Comparison of ENCODE assay signal across 25 mouse cellular contexts in the genomic region with DNA sequence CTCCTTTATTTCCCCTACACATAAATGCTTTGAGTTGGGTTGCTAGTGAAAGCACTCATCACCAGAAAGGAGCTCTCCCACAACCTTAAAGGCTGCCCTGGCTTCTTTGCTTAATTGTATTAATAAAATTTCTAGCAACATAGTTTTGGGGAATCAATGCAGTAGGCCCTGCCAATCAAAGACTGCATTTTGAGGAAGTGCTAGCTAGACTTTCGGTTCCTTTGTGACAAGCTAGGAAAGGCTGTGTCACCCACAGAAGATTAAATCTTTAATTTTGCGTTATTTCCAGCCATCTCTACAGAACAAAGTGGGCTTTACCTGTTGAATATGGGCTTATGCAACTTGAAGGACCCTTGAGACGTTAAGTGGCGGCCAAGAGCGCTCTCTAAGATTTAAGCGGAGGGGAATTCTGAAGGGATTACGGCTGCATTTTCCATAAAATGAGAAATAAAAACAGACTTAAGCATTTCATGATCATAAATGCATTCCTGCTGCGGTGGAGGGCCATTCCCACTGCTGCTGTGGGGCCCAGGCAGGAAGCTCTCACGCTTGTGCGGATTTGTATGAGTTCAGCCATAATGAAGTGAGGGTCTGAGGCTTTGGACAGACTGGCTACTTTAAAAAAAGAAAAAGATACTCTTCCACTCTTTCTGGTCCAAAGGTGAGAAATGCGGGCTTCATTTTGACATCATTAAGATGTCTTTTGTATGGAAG.
DNase-seq lines count a peak whose midpoint lies in the region; ATAC-seq and TF ChIP-seq lines count a peak whose summit lies in the region.
"Had no signal": no experiment of that assay in that cellular context is flagged by ENCODE, and none has a peak within 500 bp of the region (broad histone marks: within the 10 kb centered on the region; RNA-seq: fewer than 3 reads in every experiment).

No protein-coding gene starts in this region.

- no peak overlapping the region for H3K27ac ChIP-seq in midbrain, embryonic 14.5 days (replicated peaks; ENCODE audit: low read depth, low read length)
- H3K27ac ChIP-seq in midbrain, embryonic 15.5 days: no peak overlapping the region
- no peak overlapping the region for H3K27ac ChIP-seq in lung, postnatal 0 days (ENCODE audit: low read length)
- H3K27ac ChIP-seq in kidney, embryonic 15.5 days: no peak overlapping the region
- H3K27ac ChIP-seq: embryonic facial prominence, embryonic 13.5 days; heart, embryonic 15.5 days; hindbrain, embryonic 15.5 days; intestine, embryonic 15.5 days had no signal

- no peak overlapping the region for H3K4me3 ChIP-seq in midbrain, embryonic 14.5 days (replicated peaks; ENCODE audit: low read depth, low read length)
- H3K4me3 ChIP-seq in midbrain, embryonic 15.5 days: no peak overlapping the region
- H3K4me3 ChIP-seq in lung, postnatal 0 days (ENCODE audit: low read depth, low read length): no peak overlapping the region
- H3K4me3 ChIP-seq in kidney, embryonic 15.5 days (replicated peaks): no peak overlapping the region
- H3K4me3 ChIP-seq: embryonic facial prominence, embryonic 13.5 days; heart, embryonic 15.5 days; hindbrain, embryonic 15.5 days; intestine, embryonic 15.5 days had no signal

- no peaks in the 10 kb centered on the region for H3K4me1 ChIP-seq in midbrain, embryonic 14.5 days (ENCODE audit: control insufficient read depth, insufficient read depth, low read length)
- no peaks in the 10 kb centered on the region for H3K4me1 ChIP-seq in midbrain, embryonic 15.5 days
- H3K4me1 ChIP-seq in lung, postnatal 0 days (ENCODE audit: insufficient read depth, low read depth, low read length): no peaks in the 10 kb centered on the region
- H3K4me1 ChIP-seq in kidney, embryonic 15.5 days: no peaks in the 10 kb centered on the region
- H3K4me1 ChIP-seq: embryonic facial prominence, embryonic 13.5 days; heart, embryonic 15.5 days; hindbrain, embryonic 15.5 days; intestine, embryonic 15.5 days had no signal

- no peak overlapping the region for H3K9ac ChIP-seq in midbrain, embryonic 14.5 days (replicated peaks; ENCODE audit: low read length)
- H3K9ac ChIP-seq in midbrain, embryonic 15.5 days: no peak overlapping the region
- H3K9ac ChIP-seq in lung, postnatal 0 days (replicated peaks; ENCODE audit: low read depth): no peak overlapping the region
- no peak overlapping the region for H3K9ac ChIP-seq in kidney, embryonic 15.5 days
- H3K9ac ChIP-seq: embryonic facial prominence, embryonic 13.5 days; heart, embryonic 15.5 days; hindbrain, embryonic 15.5 days; intestine, embryonic 15.5 days; liver, postnatal 0 days had no signal

- peak; percentile 93 for TF ChIP-seq EP300 in lung, postnatal 0 days (IDR thresholded peaks at IDR 0.05)

- TF ChIP-seq CTCF in lung, postnatal 0 days (IDR thresholded peaks at IDR 0.05): no peak

- no peaks in the 10 kb centered on the region for H3K36me3 ChIP-seq in midbrain, embryonic 14.5 days (ENCODE audit: control insufficient read depth, insufficient read depth, low read length)
- no peaks in the 10 kb centered on the region for H3K36me3 ChIP-seq in midbrain, embryonic 15.5 days (replicated peaks)
- no peaks in the 10 kb centered on the region for H3K36me3 ChIP-seq in lung, postnatal 0 days (ENCODE audit: insufficient read depth, low read length)
- H3K36me3 ChIP-seq in kidney, embryonic 15.5 days: no peaks in the 10 kb centered on the region
- H3K36me3 ChIP-seq: embryonic facial prominence, embryonic 13.5 days; heart, embryonic 15.5 days; hindbrain, embryonic 15.5 days; intestine, embryonic 15.5 days had no signal

- ATAC-seq in midbrain, embryonic 14.5 days (ENCODE audit: low FRiP score, low TSS enrichment): no peak
- no peak for ATAC-seq in midbrain, embryonic 15.5 days (replicated peaks)
- ATAC-seq in hematopoietic stem cell, adult 5-6 weeks (replicated peaks in 1 of 2; ENCODE audit: insufficient read depth in 1 of 2, low FRiP score in 2 of 2, low TSS enrichment in 1 of 2, low read depth in 1 of 2, poor library complexity in 2 of 2, severe bottlenecking in 2 of 2): peak; percentile 62 to 67; a peak in 2 of 4 replicates
- ATAC-seq in lung, postnatal 0 days: peak; percentile 79
- peak; percentile 61; the same call in 1 of the 2 replicates for ATAC-seq in megakaryocyte progenitor cell, adult 5-6 weeks (replicated peaks; ENCODE audit: poor library complexity)
- no peak for ATAC-seq in kidney, embryonic 15.5 days (replicated peaks; ENCODE audit: low FRiP score)
- ATAC-seq in activated CD4-positive, CD25-positive, alpha-beta regulatory T cell, adult 4 months: no peak
- ATAC-seq: intestine, embryonic 15.5 days; liver, postnatal 0 days had no signal

- H3K4me2 ChIP-seq in midbrain, embryonic 14.5 days (ENCODE audit: low read length): no peak overlapping the region
- H3K4me2 ChIP-seq in midbrain, embryonic 15.5 days: no peak overlapping the region
- H3K4me2 ChIP-seq in lung, postnatal 0 days (replicated peaks; ENCODE audit: low read depth, low read length): no peak overlapping the region
- H3K4me2 ChIP-seq in kidney, embryonic 15.5 days: no peak overlapping the region
- H3K4me2 ChIP-seq: embryonic facial prominence, embryonic 13.5 days; heart, embryonic 15.5 days; hindbrain, embryonic 15.5 days; intestine, embryonic 15.5 days; liver, embryonic 11.5 days had no signal

- no peaks in the 10 kb centered on the region for H3K27me3 ChIP-seq in midbrain, embryonic 14.5 days (ENCODE audit: control insufficient read depth, insufficient read depth, low read length)
- H3K27me3 ChIP-seq in midbrain, embryonic 15.5 days (replicated peaks): no peaks in the 10 kb centered on the region
- H3K27me3 ChIP-seq in lung, postnatal 0 days (replicated peaks; ENCODE audit: insufficient read depth, low read length): no peaks in the 10 kb centered on the region
- H3K27me3 ChIP-seq in kidney, embryonic 15.5 days: no peaks in the 10 kb centered on the region
- H3K27me3 ChIP-seq: embryonic facial prominence, embryonic 13.5 days; heart, embryonic 15.5 days; hindbrain, embryonic 15.5 days; intestine, embryonic 15.5 days had no signal

- WGBS in midbrain, embryonic 14.5 days: 70% methylated on average over 11 of the region's 11 CpGs
- WGBS in midbrain, embryonic 15.5 days: 64% methylated on average over 11 of the region's 11 CpGs
- 35% methylated on average over 11 of the region's 11 CpGs for WGBS in lung, postnatal 0 days
- 81% methylated on average over 11 of the region's 11 CpGs for WGBS in kidney, embryonic 15.5 days

- peak; percentile 10 for DNase-seq in midbrain, embryonic 14.5 days
- peak; percentile 74 for DNase-seq in lung, postnatal 0 days (ENCODE audit: low spot score)
- DNase-seq in left cerebral cortex, postnatal 10 days (ENCODE audit: extremely low spot score in 1 of 2, low spot score in 2 of 2): no peak
- DNase-seq: adrenal gland, postnatal 25 days; cerebellum, adult 11 months; cerebellum, postnatal 10 days; gastrocnemius, postnatal 36 days; heart, postnatal 4 days; kidney, adult 8-10 months; kidney, postnatal 36 days; layer of hippocampus, adult 9-11 months; liver, postnatal 0 days; right cerebral cortex, adult 18-20 months; right cerebral cortex, postnatal 4 days; thymus, postnatal 14 days had no signal

- intact Hi-C loops in left cerebral cortex, postnatal 10 days (cut with DNase I): no loop called here

- H3K9me3 ChIP-seq in midbrain, embryonic 14.5 days (ENCODE audit: control insufficient read depth, low read length): no peaks in the 10 kb centered on the region
- no peaks in the 10 kb centered on the region for H3K9me3 ChIP-seq in midbrain, embryonic 15.5 days
- no peaks in the 10 kb centered on the region for H3K9me3 ChIP-seq in lung, postnatal 0 days (ENCODE audit: low read length)
- H3K9me3 ChIP-seq in kidney, embryonic 15.5 days (replicated peaks): no peaks in the 10 kb centered on the region
- H3K9me3 ChIP-seq: embryonic facial prominence, embryonic 13.5 days; heart, embryonic 15.5 days; hindbrain, embryonic 15.5 days; intestine, embryonic 15.5 days had no signal

Comparison
In these comparisons a context has a peak if more than half of its experiments do, and no peak if none do; other contexts are left out.
1. ATAC-seq: peak in hematopoietic stem cell, adult 5-6 weeks (2 of 2), lung, postnatal 0 days (single experiment) and megakaryocyte progenitor cell, adult 5-6 weeks (single experiment); none in midbrain, embryonic 14.5 days (single experiment), midbrain, embryonic 15.5 days (single experiment), kidney, embryonic 15.5 days (single experiment) and activated CD4-positive, CD25-positive, alpha-beta regulatory T cell, adult 4 months (single experiment).
2. DNase-seq: peak in midbrain, embryonic 14.5 days (single experiment) and lung, postnatal 0 days (single experiment); none in left cerebral cortex, postnatal 10 days (0 of 2).